Mouse (Mus musculus) limb, embryonic 14.5 days (tissue): ENCODE measurements at regions not wholly inside any gene's neighbourhood (a gene's known extent, or its start where the extent isn't known, plus 50 kb on each side); places are given as distances from the start of the nearest gene placed in this dataset.

Source experiments
- ATAC-seq: fragments of 200-750 bp; cut with Nextera tagmentation; 2 replicates; pipeline ENCODE4 v1.8.0; 2017; ENCODE audit warnings: low read depth, moderate number of reproducible peaks, moderate TSS enrichment; ENCODE audit not compliant: low FRiP score
- DNase-seq: peaks from one replicate; pipeline ENCODE4 v3.0.0-alpha.2; 2015; ENCODE audit warnings: low spot score
- H3K27ac ChIP-seq: fragments of 300-500 bp; sonication (generic); replicated peaks from 2 replicates; pipeline ENCODE4 v1.5.1; 2014; ENCODE audit warnings: low read depth, mild to moderate bottlenecking, low read length, moderate library complexity, mixed read lengths
- H3K27me3 ChIP-seq: fragments of 300-500 bp; sonication (generic); 2 replicates; pipeline ENCODE4 v1.6.1; 2014; ENCODE audit warnings: low read length, mixed read lengths; ENCODE audit not compliant: control insufficient read depth, insufficient read depth
- H3K36me3 ChIP-seq: fragments of 300-500 bp; sonication (generic); 2 replicates; pipeline ENCODE4 v1.6.1; 2014; ENCODE audit warnings: mild to moderate bottlenecking, low read length, moderate library complexity, mixed read lengths; ENCODE audit not compliant: control insufficient read depth, insufficient read depth
- H3K4me1 ChIP-seq: fragments of 300-500 bp; sonication (generic); 2 replicates; pipeline ENCODE4 v1.6.1; 2014; ENCODE audit warnings: antibody characterized with exemption, low read length, mixed read lengths; ENCODE audit not compliant: control insufficient read depth, insufficient read depth
- H3K4me2 ChIP-seq: fragments of 300-500 bp; sonication (generic); replicated peaks from 2 replicates; pipeline ENCODE4 v1.6.1; 2014; ENCODE audit warnings: low read depth, mild to moderate bottlenecking, low read length, moderate library complexity; ENCODE audit not compliant: severe bottlenecking
- H3K4me3 ChIP-seq: fragments of 300-500 bp; sonication (generic); replicated peaks from 2 replicates; pipeline ENCODE4 v1.5.1; 2014; ENCODE audit warnings: low read length
- H3K9ac ChIP-seq: fragments of 300-500 bp; sonication (generic); 2 replicates; pipeline ENCODE4 v1.6.1; 2014; ENCODE audit warnings: mild to moderate bottlenecking, low read depth, low read length, moderate library complexity; ENCODE audit not compliant: severe bottlenecking
- H3K9me3 ChIP-seq: fragments of 300-500 bp; sonication (generic); 2 replicates; pipeline ENCODE4 v1.6.1; 2016; ENCODE audit warnings: low read length; ENCODE audit not compliant: control insufficient read depth
- POLR2A ChIP-seq: fragments of 200-500 bp; IDR thresholded peaks from 2 replicates; pipeline ENCODE4 v1.8.0; 2012; ENCODE audit warnings: inconsistent platforms, mild to moderate bottlenecking, moderate library complexity, borderline replicate concordance; ENCODE audit not compliant: insufficient read depth, insufficient read length; ENCODE audit errors: extremely low read depth
- WGBS: fragments of 180-500 bp; shearing (Covaris S2); extraction: QIAGEN DNeasy Blood & Tissue Kit; methylation state at CpG from one replicate; pipeline ENCODE4 v1.1.7; 2014; 5-methylcytosine and 5-hydroxymethylcytosine counted together

DNA sequence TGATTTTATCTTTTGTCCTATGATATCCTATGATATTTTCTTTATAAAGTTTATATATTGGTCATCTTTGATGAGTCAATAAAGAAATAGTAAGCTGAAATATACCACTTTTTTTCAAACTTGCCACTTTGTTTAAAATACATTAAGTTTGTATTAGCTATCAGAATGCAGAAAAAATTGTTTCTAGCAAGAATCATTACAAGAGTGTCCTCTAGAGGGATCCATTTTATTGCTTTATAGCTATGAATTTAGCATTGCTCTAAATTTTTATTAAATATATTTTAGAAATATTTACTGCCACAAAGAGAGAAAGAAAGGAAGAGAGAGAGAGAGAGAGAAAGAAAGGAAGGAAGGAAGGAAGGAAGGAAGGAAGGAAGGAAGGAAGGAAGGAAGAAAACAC is 348.0 kb downstream of the Plod2 start:
- TF ChIP-seq POLR2A, result no peak
- DNase-seq, result no peak

GRCm38 (mm10) chr9:92899733-92900132 is 357.7 kb downstream of the Plod2 start:
- no peak overlapping the region for H3K4me3 ChIP-seq
- H3K9me3 ChIP-seq, result no peaks in the 10 kb centered on the region
- H3K27me3 ChIP-seq, result no peaks in the 10 kb centered on the region
- no peaks in the 10 kb centered on the region for H3K36me3 ChIP-seq
- ATAC-seq, result no peak
- WGBS, result 91% methylated on average over 4 of the region's 4 CpGs
- DNase-seq, result no peak
- no peak for TF ChIP-seq POLR2A
- no peaks in the 10 kb centered on the region for H3K4me1 ChIP-seq
- H3K27ac ChIP-seq, result no peak overlapping the region
- H3K9ac ChIP-seq, result no peak overlapping the region
- no peak overlapping the region for H3K4me2 ChIP-seq

More for the DNA sequence above, 348.0 kb downstream of the Plod2 start:
- no peaks in the 10 kb centered on the region for H3K27me3 ChIP-seq
- no peaks in the 10 kb centered on the region for H3K4me1 ChIP-seq
- no peak overlapping the region for H3K27ac ChIP-seq
- no peak overlapping the region for H3K4me2 ChIP-seq
- H3K9me3 ChIP-seq, result no peaks in the 10 kb centered on the region
- no peak for ATAC-seq
- H3K36me3 ChIP-seq, result no peaks in the 10 kb centered on the region
- no peak overlapping the region for H3K9ac ChIP-seq
- H3K4me3 ChIP-seq, result no peak overlapping the region

DNA sequence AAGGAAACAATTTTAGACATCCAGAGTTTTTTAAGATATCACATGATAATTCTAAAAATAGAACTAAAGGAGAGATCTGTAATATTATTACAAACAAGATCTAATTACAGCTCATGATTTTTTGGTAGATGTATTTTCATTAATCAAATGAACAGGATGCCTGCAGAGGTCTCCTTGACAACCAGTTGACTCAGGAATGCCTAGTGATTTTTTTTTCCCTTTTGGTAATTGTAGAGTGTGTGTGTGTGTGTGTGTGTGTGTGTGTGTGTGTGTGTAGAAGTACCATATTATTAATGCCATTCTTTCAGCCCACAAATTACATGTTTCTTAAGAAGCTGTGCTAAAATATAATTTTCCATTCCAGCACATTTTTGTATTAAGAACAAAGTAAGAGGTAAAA is 365.1 kb downstream of the Plod2 start:
- H3K4me2 ChIP-seq, result no peak overlapping the region
- H3K36me3 ChIP-seq, result no peaks in the 10 kb centered on the region
- H3K9ac ChIP-seq, result no peak overlapping the region
- no peak overlapping the region for H3K4me3 ChIP-seq
- no peak for ATAC-seq
- TF ChIP-seq POLR2A, result no peak
- no peaks in the 10 kb centered on the region for H3K9me3 ChIP-seq
- H3K27me3 ChIP-seq, result no peaks in the 10 kb centered on the region
- DNase-seq, result no peak
- H3K27ac ChIP-seq, result no peak overlapping the region
- H3K4me1 ChIP-seq, result no peaks in the 10 kb centered on the region

DNA sequence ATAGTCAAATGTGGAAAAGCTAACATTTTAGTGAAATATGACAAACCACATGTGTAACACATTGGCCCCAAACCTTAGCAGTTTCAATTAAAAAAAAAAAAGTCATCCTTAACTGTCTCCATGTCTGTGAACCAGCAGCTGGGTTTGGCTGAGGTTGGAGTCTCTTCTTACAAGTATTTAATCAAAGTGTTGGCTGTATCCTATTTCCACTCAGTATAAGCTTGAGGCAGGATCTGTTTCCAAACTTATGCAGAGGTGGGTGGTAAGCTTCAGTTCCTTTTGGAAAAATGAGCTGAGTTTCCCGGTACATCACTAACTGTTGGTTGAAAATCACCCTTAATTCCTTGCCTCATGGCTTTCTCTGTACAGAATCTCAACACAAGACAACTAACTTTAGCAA is 377.4 kb downstream of the Plod2 start:
- Histone ChIP-seq H3K4me1 (no peaks in the 10 kb centered on the region), H3K4me3 (no peak overlapping the region), H3K27ac (no peak overlapping the region), H3K4me2 (no peak overlapping the region), H3K9ac (no peak overlapping the region), H3K36me3 (no peaks in the 10 kb centered on the region), H3K27me3 (no peaks in the 10 kb centered on the region), H3K9me3 (no peaks in the 10 kb centered on the region)
- DNase-seq (no peak), ATAC-seq (no peak)
- TF ChIP-seq POLR2A, result no peak
- 73% methylated on average over 1 of the region's 1 CpGs for WGBS

- TF ChIP-seq POLR2A, result no peak
- WGBS, result 57% methylated on average over 6 of the region's 6 CpGs
- no peak for DNase-seq
These were observed 388.4 kb downstream of the Plod2 start for GRCm38 (mm10) chr9:92930231-92930966.

GRCm38 (mm10) chr9:92937802-92938201 is 395.8 kb downstream of the Plod2 start:
- ATAC-seq (no peak), DNase-seq (no peak)
- Histone ChIP-seq H3K9ac (no peak overlapping the region), H3K9me3 (0 out of 2 replicates have a peak, but pooled peaks cover 11% of the 10 kb centered on the region), H3K27me3 (no peaks in the 10 kb centered on the region), H3K4me3 (no peak overlapping the region), H3K4me2 (no peak overlapping the region), H3K4me1 (no peaks in the 10 kb centered on the region), H3K27ac (no peak overlapping the region), H3K36me3 (no peaks in the 10 kb centered on the region)
- WGBS, result 85% methylated on average over 1 of the region's 1 CpGs
- TF ChIP-seq POLR2A, result no peak

More at GRCm38 (mm10) chr9:92930231-92930966, 388.4 kb downstream of the Plod2 start:
- no peaks in the 10 kb centered on the region for H3K36me3 ChIP-seq
- H3K4me1 ChIP-seq, result no peaks in the 10 kb centered on the region
- no peak overlapping the region for H3K9ac ChIP-seq
- no peak overlapping the region for H3K4me3 ChIP-seq
- H3K27ac ChIP-seq, result no peak overlapping the region
- no peak overlapping the region for H3K4me2 ChIP-seq
- no peak for ATAC-seq
- H3K27me3 ChIP-seq, result no peaks in the 10 kb centered on the region
- 0 out of 2 replicates have a peak, but pooled peaks cover 5% of the 10 kb centered on the region for H3K9me3 ChIP-seq
